16 mouse cellular contexts compared by ENCODE assay signal in the genomic region with DNA sequence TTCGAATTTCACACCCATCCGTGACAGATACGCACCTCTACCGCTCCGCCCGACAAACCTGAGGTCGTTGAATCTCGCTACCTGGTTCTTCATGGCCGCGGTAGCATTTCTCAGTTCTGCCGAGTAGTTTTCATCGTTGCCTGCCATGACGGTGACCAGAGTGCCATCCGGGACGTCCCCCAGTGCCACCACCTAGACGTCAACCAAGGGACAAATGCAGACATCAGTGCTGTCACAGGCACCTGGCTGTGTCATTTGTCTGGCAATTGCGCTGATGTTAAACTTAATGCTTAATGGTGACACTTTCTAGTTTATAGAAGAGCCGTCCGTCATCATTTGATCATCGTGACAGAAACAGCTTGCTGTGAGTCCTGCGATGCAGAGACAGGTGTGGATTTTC.
"Had no signal": no experiment of that assay in that cellular context is flagged by ENCODE, and none has a peak within 500 bp of the region (broad histone marks: within the 10 kb centered on the region; RNA-seq: fewer than 3 reads in every experiment).

No protein-coding gene starts in this region.

- H3K4me1 ChIP-seq: neural tube, embryonic 13.5 days; neural tube, embryonic 15.5 days had no signal

- H3K36me3 ChIP-seq: neural tube, embryonic 12.5 days; neural tube, embryonic 13.5 days; neural tube, embryonic 15.5 days; stomach, embryonic 15.5 days had no signal

- H3K9ac ChIP-seq: neural tube, embryonic 12.5 days; neural tube, embryonic 13.5 days; neural tube, embryonic 15.5 days; stomach, embryonic 15.5 days had no signal

- H3K27ac ChIP-seq: neural tube, embryonic 12.5 days; neural tube, embryonic 13.5 days; neural tube, embryonic 15.5 days; stomach, embryonic 15.5 days; stomach, postnatal 0 days had no signal

- DNase-seq: retina, postnatal 1 day; right cerebral cortex, adult 18-20 months; right cerebral cortex, postnatal 14 days; right cerebral cortex, postnatal 4 days; spleen, adult 18-20 months; thymus, adult 18-20 months; thymus, adult 2 months; thymus, postnatal 14 days; thymus, postnatal 25 days; thymus, postnatal 36 days; thymus, postnatal 4 days had no signal

- H3K9me3 ChIP-seq: neural tube, embryonic 12.5 days; neural tube, embryonic 13.5 days; neural tube, embryonic 15.5 days; stomach, embryonic 15.5 days had no signal

- H3K4me3 ChIP-seq: neural tube, embryonic 12.5 days; neural tube, embryonic 13.5 days; neural tube, embryonic 15.5 days; stomach, embryonic 15.5 days had no signal

- H3K4me2 ChIP-seq: neural tube, embryonic 12.5 days; neural tube, embryonic 13.5 days; neural tube, embryonic 15.5 days; stomach, embryonic 15.5 days had no signal
